Mouse (Mus musculus): ENCODE data around the gene Hrc.

DNA sequence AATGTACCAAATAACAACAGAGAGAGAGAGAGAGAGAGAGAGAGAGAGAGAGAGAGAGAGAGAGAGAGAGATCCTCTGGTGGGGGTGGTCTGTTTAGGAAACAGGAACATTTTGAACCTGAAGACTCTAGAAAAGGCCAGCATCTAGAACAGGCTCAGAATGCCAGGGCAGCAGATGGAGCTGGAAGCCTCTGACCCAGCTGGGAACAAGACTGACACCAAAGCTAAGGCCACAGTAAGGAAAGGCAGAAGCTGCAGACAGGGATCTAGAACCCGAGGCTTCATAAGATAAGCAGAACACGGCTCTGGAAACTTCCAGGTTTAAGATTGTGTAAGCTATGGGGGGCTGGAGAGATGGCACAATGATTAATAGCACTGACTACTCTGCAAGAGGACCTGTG is 28.9 kb downstream of the Hrc start:
- TF ChIP-seq CTCF (IDR thresholded peaks at IDR 0.05; ENCODE audit: low read depth, low read length) (no peak), EP300 (IDR thresholded peaks at IDR 0.05; ENCODE audit: insufficient read depth, low read depth, low read length) (no peak), POLR2A (IDR thresholded peaks at IDR 0.05; ENCODE audit: insufficient read depth, low read length) (no peak)

Data from ES-Bruce4 (cell line).